Mouse (Mus musculus) thymus, adult 2 months (tissue): ENCODE measurements around the gene Htr5a.

ENCODE experiments used
- CTCF ChIP-seq: fragments of 200-500 bp; IDR thresholded peaks from 2 replicates; pipeline ENCODE4 v1.5.1; 2012; ENCODE audit warnings: mild to moderate bottlenecking, control low read depth, low read length, moderate library complexity, borderline replicate concordance; ENCODE audit not compliant: control insufficient read depth, poor library complexity, insufficient read depth; ENCODE audit errors: extremely low read depth
- POLR2A ChIP-seq: fragments of 200-500 bp; IDR thresholded peaks from 2 replicates; pipeline ENCODE4 v1.6.1; 2012; ENCODE audit warnings: mild to moderate bottlenecking, low read length, control low read depth, moderate library complexity; ENCODE audit not compliant: control insufficient read depth, poor library complexity, insufficient read depth; ENCODE audit errors: extremely low read depth

GRCm38 (mm10) chr5:27793923-27794322 is 48.0 kb upstream of the Htr5a start:
- TF ChIP-seq POLR2A (no peak), CTCF (no peak)
